Mouse (Mus musculus) testis, adult 2 months (tissue): Measurements from ENCODE around the gene Sall2.

Experiments
- CTCF ChIP-seq: fragments of 200-500 bp; IDR thresholded peaks from 2 replicates; pipeline ENCODE4 v1.5.1; 2012; ENCODE audit warnings: low read depth, mild to moderate bottlenecking, inconsistent platforms, low read length, moderate library complexity; ENCODE audit not compliant: control insufficient read depth, insufficient read depth, insufficient replicate concordance
- POLR2A ChIP-seq: fragments of 200-500 bp; IDR thresholded peaks from 2 replicates; pipeline ENCODE4 v1.6.1; 2012; ENCODE audit warnings: low read depth, mild to moderate bottlenecking, inconsistent platforms, low read length, moderate library complexity; ENCODE audit not compliant: control insufficient read depth

DNA sequence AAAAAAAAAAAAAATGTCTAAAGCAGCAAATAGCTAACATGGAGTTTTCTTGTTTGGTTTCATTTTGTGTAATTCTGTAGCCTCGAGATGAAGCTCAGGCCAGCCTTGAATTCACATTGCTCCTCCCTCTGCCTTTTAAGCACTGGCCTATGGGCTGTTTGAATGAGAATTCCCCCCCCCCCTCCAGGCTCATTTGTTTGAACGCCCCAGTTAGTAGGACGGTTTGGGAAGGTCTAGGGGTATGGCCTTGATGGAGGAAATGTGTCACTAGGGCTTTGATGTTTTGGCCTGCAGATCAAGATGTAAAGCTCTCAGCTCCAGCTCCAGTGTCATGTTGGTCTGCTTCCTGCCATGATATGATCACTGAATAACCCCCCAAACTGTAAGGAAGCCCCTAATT lies 55.8 kb downstream of the Sall2 start:
- TF ChIP-seq CTCF: no peak
- no peak for TF ChIP-seq POLR2A
